Mouse (Mus musculus): ENCODE results near the gene Inhbe.

- TF ChIP-seq POLR2A (IDR thresholded peaks at IDR 0.05; ENCODE audit: borderline replicate concordance, control insufficient read depth, low read depth, low read length) (peak; percentile 85; the same call in 1 of the 2 replicates), CTCF (IDR thresholded peaks at IDR 0.05; ENCODE audit: control insufficient read depth, insufficient read depth, low read length) (no peak)
Measured at GRCm38 (mm10) chr10:127311476-127312355, 42.5 kb downstream of the Inhbe start, which contains the start of gene Mars.
